Mouse (Mus musculus): ENCODE measurements around the gene 2310039H08Rik.
"Not testable (repeated sequence)": the region's sequence is repeated elsewhere in the genome, so short reads cannot be mapped to it uniquely, and the experiment has no call there.

DNA sequence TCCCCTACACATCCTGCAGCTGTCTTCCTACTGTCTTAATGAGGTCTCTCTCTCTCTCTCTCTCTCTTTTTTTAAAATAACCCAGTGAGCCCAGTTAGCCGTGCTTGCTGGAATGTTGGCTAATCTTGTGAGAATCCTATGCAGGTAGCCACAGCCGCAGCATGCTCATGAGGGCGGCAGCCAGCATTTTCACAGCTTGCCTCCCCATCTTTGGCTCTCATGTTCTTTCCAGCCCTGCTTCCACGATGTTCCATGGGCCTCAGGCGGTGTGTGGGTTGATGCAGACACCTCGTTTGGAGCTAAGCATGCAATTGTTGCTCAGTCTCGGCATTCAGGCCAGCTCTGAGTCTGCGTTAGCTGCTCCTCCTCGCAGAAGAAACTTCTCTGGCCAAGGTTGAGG, 7.5 kb upstream of the 2310039H08Rik start:
- TF ChIP-seq CTCF, EP300 (IDR thresholded peaks at IDR 0.05): not testable (repeated sequence)
